Mouse (Mus musculus) bone marrow macrophage, adult 2 months (primary cell): ENCODE data around the gene Ddit4.

Experiments used
- CTCF ChIP-seq: IDR thresholded peaks from 2 replicates; pipeline ENCODE4 v1.5.1; 2012; ENCODE audit warnings: low read depth, mild to moderate bottlenecking, low read length, moderate library complexity
- POLR2A ChIP-seq: IDR thresholded peaks from 2 replicates; pipeline ENCODE4 v1.6.1; 2012; ENCODE audit warnings: mild to moderate bottlenecking, low read depth, low read length, borderline replicate concordance

GRCm38 (mm10) chr10:59923493-59923892, 28.1 kb downstream of the Ddit4 start:
- no peak for TF ChIP-seq POLR2A
- no peak for TF ChIP-seq CTCF
